Mouse (Mus musculus): ENCODE results near the gene Eppin.
A peak's percentile ranks its signal among the peaks of the same experiment; 100 is the strongest.
"Not testable (repeated sequence)": the region's sequence is repeated elsewhere in the genome, so short reads cannot be mapped to it uniquely, and the experiment has no call there.

Gene Eppin

GRCm38 (mm10) chr2:164593494-164593893 is at the start of gene Eppin:
Eppin (minus strand) TSS chr2:164593594.
- no peak for DNase-seq (ENCODE audit: low read depth)

- no peak for DNase-seq (ENCODE audit: low read depth)
Measured at GRCm38 (mm10) chr2:164641881-164642673, 48.7 kb upstream of the Eppin start.

- peak; percentile 36 for DNase-seq (ENCODE audit: low read depth)
Measured at GRCm38 (mm10) chr2:164641129-164641528, 47.7 kb upstream of the Eppin start.

GRCm38 (mm10) chr2:164638696-164639095 is 45.3 kb upstream of the Eppin start, which contains the start of gene Wfdc16:
Wfdc16 (minus strand) TSS chr2:164638796.
- no peak for DNase-seq (ENCODE audit: low read depth)

- DNase-seq (ENCODE audit: low read depth), result peak; percentile 12
Measured at GRCm38 (mm10) chr2:164635266-164635665, 41.9 kb upstream of the Eppin start.

GRCm38 (mm10) chr2:164621775-164622174 is 28.4 kb upstream of the Eppin start:
- no peak for DNase-seq (ENCODE audit: low read depth)

GRCm38 (mm10) chr2:164619050-164619449 is 25.7 kb upstream of the Eppin start:
- DNase-seq (ENCODE audit: low read depth), result no peak

- no peak for DNase-seq (ENCODE audit: low read depth)
Measured at GRCm38 (mm10) chr2:164615386-164615785, 22.0 kb upstream of the Eppin start.

GRCm38 (mm10) chr2:164613471-164613870 is 20.1 kb upstream of the Eppin start, which contains the start of the genes Wfdc6b and Wfdc8:
Wfdc6b (plus strand) TSS chr2:164613522.
Wfdc8 (minus strand) TSS chr2:164613626.
- DNase-seq (ENCODE audit: low read depth), result not testable (repeated sequence)

GRCm38 (mm10) chr2:164608781-164609180 is 15.4 kb upstream of the Eppin start:
- DNase-seq (ENCODE audit: low read depth), result no peak

GRCm38 (mm10) chr2:164604411-164604810 is 11.0 kb upstream of the Eppin start:
- DNase-seq (ENCODE audit: low read depth), result no peak

- no peak for DNase-seq (ENCODE audit: low read depth)
Measured at GRCm38 (mm10) chr2:164603482-164603881, 10.1 kb upstream of the Eppin start.

GRCm38 (mm10) chr2:164600179-164600578 is 6.8 kb upstream of the Eppin start:
- peak; percentile 8 for DNase-seq (ENCODE audit: low read depth)

GRCm38 (mm10) chr2:164592014-164592413 is 1.4 kb downstream of the Eppin start:
- DNase-seq (ENCODE audit: low read depth), result peak; percentile 51

- not testable (repeated sequence) for DNase-seq (ENCODE audit: low read depth)
Measured at GRCm38 (mm10) chr2:164585025-164585725, 8.2 kb downstream of the Eppin start, which contains the start of gene Wfdc6a. Wfdc6a (minus strand) TSS chr2:164585447.

- DNase-seq (ENCODE audit: low read depth), result not testable (repeated sequence)
Measured at GRCm38 (mm10) chr2:164573359-164573758, 20.0 kb downstream of the Eppin start, which contains the start of gene Spint3. Spint3 (minus strand) TSS chr2:164573459.

GRCm38 (mm10) chr2:164567460-164567859 is 25.9 kb downstream of the Eppin start:
- DNase-seq (ENCODE audit: low read depth), result peak; percentile 45

- DNase-seq (ENCODE audit: low read depth), result no peak
Measured at GRCm38 (mm10) chr2:164566997-164567396, 26.4 kb downstream of the Eppin start.

GRCm38 (mm10) chr2:164564346-164564745 is 29.0 kb downstream of the Eppin start:
- no peak for DNase-seq (ENCODE audit: low read depth)

GRCm38 (mm10) chr2:164563339-164564038 is 29.9 kb downstream of the Eppin start:
- DNase-seq (ENCODE audit: low read depth), result peak; percentile 44

- no peak for DNase-seq (ENCODE audit: low read depth)
Measured at GRCm38 (mm10) chr2:164562391-164563188, 30.8 kb downstream of the Eppin start, which contains the start of gene Wfdc2. Wfdc2 (plus strand) TSS chr2:164562413.
